Mouse (Mus musculus) fat pad, adult 2 months (tissue): ENCODE results near the gene Plscr2.

Source experiments
- DNase-seq: peaks from one replicate; pipeline ENCODE4 v3.0.0-alpha.2; 2011; ENCODE audit warnings: low read depth, low spot score; ENCODE audit errors: extremely low read depth

The Plscr2 gene

GRCm38 (mm10) chr9:92275486-92276207 lies at the start of gene Plscr2:
TSS of gene Plscr2 (plus strand) at chr9:92275602.
- no peak for DNase-seq

- no peak for DNase-seq
Observed at GRCm38 (mm10) chr9:92226127-92226655, 49.2 kb upstream of the Plscr2 start.

- no peak for DNase-seq
Observed at GRCm38 (mm10) chr9:92226795-92227194, 48.6 kb upstream of the Plscr2 start.

DNA sequence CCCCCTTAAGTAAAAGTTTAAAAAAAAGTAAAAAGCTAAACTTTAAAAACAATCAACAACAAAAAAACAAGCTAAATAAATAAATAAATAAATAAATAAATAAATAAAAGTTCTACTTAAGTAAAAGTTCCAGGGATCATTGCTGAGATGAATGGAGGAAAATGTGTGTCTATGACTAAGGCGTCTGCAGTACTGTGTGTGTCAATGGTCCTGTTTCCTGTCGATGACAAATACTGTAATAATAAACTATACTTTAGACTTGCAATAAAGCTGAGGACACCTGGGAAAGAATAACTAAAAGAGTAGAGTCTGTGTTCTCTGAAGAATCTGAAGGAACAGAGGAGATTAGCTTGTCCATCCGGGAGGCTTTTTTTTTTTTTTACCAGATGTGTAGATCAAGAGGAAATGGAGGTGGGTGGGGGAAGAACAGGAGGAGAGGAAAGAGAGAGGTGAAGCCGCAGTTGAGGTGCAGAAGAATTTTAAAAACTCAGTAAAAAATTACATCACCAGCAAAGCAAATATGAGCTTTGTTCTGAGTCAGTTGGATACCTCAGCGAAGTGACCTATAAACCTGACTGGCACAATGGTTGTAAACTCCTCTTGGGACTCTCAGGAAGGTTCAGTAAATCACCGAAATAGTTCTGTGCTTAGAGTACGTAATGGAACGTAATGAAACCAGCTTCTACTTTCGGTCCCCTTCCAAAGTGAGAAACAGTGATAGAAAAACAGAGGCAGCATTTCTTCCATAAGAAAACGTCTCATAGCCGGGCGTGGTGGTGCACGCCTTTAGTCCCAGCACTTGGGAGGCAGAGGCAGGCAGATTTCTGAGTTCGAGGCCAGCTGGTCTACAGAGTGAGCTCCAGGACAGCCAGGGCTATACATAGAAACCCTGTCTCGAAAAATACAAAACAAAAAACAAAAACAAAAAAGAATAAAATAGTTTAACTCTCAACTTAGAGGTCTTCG lies 46.3 kb upstream of the Plscr2 start:
- DNase-seq, result no peak

GRCm38 (mm10) chr9:92229833-92230205 lies 45.6 kb upstream of the Plscr2 start:
- DNase-seq, result no peak

DNA sequence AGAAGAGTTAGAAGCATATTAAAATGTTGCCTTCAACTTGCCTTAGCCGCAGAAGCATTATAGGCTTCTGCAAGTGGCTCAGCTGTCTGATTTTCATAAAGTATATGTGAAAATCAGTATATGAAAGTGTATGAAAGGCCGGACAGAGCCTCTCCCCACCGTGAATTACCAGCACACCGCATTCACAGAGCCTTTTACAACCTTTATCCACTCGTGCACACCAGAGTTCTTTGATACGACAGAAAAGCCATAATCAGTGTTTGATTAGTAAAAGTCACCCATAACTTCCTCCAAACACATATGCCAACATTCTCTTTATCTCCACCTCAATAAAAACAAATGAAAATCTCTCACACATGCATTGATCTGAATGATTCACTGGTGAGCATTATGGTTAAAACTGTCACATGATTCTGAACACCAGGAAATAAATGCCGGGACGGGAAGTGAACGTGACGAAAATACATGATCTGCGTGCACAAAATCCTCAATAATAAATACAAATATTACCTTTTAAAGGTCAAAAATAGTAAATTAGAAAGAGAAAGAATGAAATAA lies 40.4 kb upstream of the Plscr2 start:
- DNase-seq, result no peak

DNA sequence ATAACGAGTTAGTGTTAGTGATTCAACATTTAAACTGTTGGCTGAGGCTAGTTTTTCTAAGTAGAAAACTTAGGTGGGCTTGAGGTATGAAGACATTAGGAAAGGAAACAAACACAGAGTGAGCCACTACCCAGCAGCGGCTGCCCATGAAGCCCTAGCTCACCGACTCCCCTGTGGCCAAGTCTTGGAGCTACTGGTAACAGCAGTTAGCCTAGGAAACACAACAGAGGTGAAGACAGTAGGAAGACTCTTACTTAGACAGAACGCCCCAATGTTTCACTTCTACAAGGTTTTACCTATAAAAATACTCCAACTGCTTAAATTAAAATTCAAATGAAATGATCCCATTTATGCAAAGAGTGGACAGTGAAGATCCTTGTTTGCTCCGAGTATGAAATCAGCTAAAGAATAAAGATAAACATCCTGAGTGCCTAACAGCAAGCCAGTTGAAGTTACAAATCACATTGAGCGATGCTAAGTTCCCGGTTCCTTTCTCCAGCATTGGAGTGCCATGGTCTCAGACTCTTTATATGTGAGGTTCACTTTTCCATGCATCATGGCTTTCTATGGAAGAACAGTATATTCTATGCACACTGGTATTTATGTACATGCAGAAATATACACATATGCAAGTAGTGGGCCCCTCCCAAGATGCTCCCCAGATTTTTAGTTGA lies 26.5 kb upstream of the Plscr2 start:
- DNase-seq, result no peak

- DNase-seq, result no peak
Observed at GRCm38 (mm10) chr9:92249447-92249852, 26.0 kb upstream of the Plscr2 start, which contains the start of gene Plscr1. TSS of gene Plscr1 (plus strand) at chr9:92249750.

DNA sequence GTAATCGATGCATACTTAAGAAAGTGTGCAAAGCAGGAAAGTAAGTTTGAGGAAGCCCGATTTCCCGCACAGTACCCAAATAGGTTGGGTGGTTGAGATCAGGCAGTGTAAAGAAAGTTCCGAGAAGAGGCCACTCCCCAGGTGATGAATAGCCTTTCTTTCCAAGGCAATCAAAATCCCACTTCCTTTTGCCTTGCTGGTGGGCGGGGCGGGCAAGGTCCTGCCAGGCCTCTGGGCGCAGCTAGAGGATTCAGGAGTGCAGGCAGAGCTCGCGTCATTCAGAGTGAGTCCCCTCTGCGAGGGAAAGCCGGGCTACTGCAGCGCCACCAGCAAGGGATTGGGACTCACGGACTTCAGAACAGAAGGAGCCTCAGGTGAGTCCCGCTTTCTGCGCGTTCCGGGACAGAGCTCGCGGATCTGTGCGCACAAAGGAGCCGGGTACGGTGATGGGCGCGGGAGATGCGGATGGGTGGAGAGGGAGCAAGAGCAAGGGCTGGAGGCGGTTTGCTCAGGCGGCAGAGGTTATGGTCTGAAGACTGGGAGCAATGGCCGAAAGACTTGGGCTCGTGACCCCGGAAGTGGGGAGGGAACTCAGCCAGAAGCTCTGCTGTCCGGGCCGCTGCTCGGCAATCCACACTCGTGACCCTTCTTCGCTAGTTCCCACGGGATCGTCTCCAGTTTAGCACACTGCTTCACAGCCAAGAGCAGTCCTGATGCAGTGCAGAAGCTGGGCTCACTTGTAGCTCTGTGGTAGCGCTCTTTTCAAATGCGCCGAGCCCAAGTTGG lies 25.2 kb upstream of the Plscr2 start:
- no peak for DNase-seq

- no peak for DNase-seq
Observed at GRCm38 (mm10) chr9:92252718-92253117, 22.7 kb upstream of the Plscr2 start.

- no peak for DNase-seq
Observed at GRCm38 (mm10) chr9:92253585-92254321, 21.6 kb upstream of the Plscr2 start.

DNA sequence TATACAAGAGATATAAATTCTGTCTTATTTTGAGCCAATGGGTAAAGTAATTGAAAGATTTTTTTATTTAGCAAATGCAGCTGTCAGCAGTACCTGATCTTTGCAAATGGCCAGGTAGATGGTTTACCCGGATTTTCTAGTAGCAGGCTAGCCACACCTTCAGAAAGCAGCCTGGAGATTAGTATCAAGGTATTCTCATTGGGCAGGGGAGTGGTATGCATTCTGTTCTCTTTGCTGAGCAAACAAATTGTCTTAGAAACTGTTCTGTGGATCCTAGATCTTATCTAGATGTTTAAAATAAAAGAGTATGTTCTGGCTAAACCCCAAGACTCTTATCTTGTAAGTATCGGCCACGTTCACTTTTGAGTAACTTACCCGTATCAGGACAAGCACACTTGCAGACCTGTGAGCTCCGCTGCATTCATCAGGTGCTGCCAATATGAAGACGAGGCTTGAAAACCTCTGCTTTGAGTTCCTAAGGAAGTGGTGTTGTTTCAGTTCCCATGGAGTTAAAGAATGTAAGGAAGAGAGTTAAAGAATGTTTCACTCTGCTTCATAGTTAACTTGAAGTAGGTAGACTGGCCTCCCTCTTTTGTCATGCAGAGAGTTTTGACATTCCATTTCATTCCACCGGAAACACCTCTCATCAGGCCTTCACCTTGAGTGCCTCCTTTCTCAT lies 14.8 kb upstream of the Plscr2 start:
- no peak for DNase-seq

GRCm38 (mm10) chr9:92265719-92266118 lies 9.7 kb upstream of the Plscr2 start:
- no peak for DNase-seq

GRCm38 (mm10) chr9:92266558-92267171 lies 8.7 kb upstream of the Plscr2 start:
- no peak for DNase-seq

- DNase-seq, result no peak
Observed at GRCm38 (mm10) chr9:92267732-92268131, 7.7 kb upstream of the Plscr2 start.

- DNase-seq, result no peak
Observed at GRCm38 (mm10) chr9:92269829-92270404, 5.5 kb upstream of the Plscr2 start.

- DNase-seq, result no peak
Observed at GRCm38 (mm10) chr9:92270927-92271326, 4.5 kb upstream of the Plscr2 start.

- no peak for DNase-seq
Observed at GRCm38 (mm10) chr9:92272650-92273049, 2.8 kb upstream of the Plscr2 start.
